Mouse (Mus musculus) hindbrain, postnatal 0 days (tissue): Measurements from ENCODE around the gene Sun3. TPM values are rescaled to one million over a fixed set of nuclear protein-coding genes. Genes with fewer than 3 reads are reported as not detected.

ENCODE experiments used
- ATAC-seq: fragments of 200-750 bp; cut with Nextera tagmentation; 2 replicates; pipeline ENCODE4 v1.8.0; 2017; ENCODE audit warnings: mild to moderate bottlenecking, moderate TSS enrichment, moderate library complexity
- DNase-seq: peaks from one replicate; pipeline ENCODE4 v3.0.0-alpha.2; 2015; ENCODE audit warnings: low spot score
- H3K27ac ChIP-seq: fragments of 300-500 bp; sonication (generic); 2 replicates; pipeline ENCODE4 v1.5.1; 2014; ENCODE audit warnings: mild to moderate bottlenecking
- H3K27me3 ChIP-seq: fragments of 300-500 bp; sonication (generic); 2 replicates; pipeline ENCODE4 v1.6.1; 2014; ENCODE audit warnings: low read length, mixed read lengths; ENCODE audit not compliant: insufficient read depth
- H3K36me3 ChIP-seq: fragments of 300-500 bp; sonication (generic); 2 replicates; pipeline ENCODE4 v1.6.1; 2014; ENCODE audit warnings: low read length, mixed read lengths; ENCODE audit not compliant: insufficient read depth
- H3K4me1 ChIP-seq: fragments of 300-500 bp; sonication (generic); 2 replicates; pipeline ENCODE4 v1.6.1; 2014; ENCODE audit warnings: antibody characterized with exemption, low read length, mixed read lengths; ENCODE audit not compliant: insufficient read depth
- H3K4me2 ChIP-seq: fragments of 300-500 bp; sonication (generic); 2 replicates; pipeline ENCODE4 v1.6.1; 2014; ENCODE audit warnings: low read depth, mild to moderate bottlenecking, low read length, moderate library complexity, mixed read lengths
- H3K4me3 ChIP-seq: fragments of 300-500 bp; sonication (generic); 2 replicates; pipeline ENCODE4 v1.5.1; 2014; ENCODE audit warnings: low read length
- H3K9ac ChIP-seq: fragments of 300-500 bp; sonication (generic); replicated peaks from 2 replicates; pipeline ENCODE4 v1.6.1; 2014; ENCODE audit warnings: mild to moderate bottlenecking, low read length, moderate library complexity, mixed read lengths
- H3K9me3 ChIP-seq: fragments of 300-500 bp; sonication (generic); 2 replicates; pipeline ENCODE4 v1.6.1; 2016; ENCODE audit warnings: low read length, mixed read lengths
- CTCF ChIP-seq: IDR thresholded peaks from 2 replicates; pipeline ENCODE4 v1.5.1; 2016; ENCODE audit warnings: antibody characterized with exemption, control low read depth, low read depth
- WGBS: fragments of 180-500 bp; shearing (Covaris S2); extraction: QIAGEN DNeasy Blood & Tissue Kit; methylation state at CpG from one replicate; pipeline ENCODE4 v1.1.7; 2014; 5-methylcytosine and 5-hydroxymethylcytosine counted together
- polyA plus RNA-seq: library from polyadenylated mRNA; unstranded; fragments of >200 nt; fragmentation: Nextera tagmentation; extraction: Ambion mirVana; gene quantifications from 2 replicates; pipeline ENCODE4 v1.2.1, GENCODE M21; 2015
- total RNA-seq: library from RNA; depleted of rRNA; stranded (reverse); fragments of >200 nt; gene quantifications from 2 replicates; pipeline ENCODE4 v1.2.3, GENCODE M21; 2014

Sun3 gene
- total and polyA plus RNA-seq, 2 experiments from 2014 or later = 0.29 TPM; not detected in 1

DNA sequence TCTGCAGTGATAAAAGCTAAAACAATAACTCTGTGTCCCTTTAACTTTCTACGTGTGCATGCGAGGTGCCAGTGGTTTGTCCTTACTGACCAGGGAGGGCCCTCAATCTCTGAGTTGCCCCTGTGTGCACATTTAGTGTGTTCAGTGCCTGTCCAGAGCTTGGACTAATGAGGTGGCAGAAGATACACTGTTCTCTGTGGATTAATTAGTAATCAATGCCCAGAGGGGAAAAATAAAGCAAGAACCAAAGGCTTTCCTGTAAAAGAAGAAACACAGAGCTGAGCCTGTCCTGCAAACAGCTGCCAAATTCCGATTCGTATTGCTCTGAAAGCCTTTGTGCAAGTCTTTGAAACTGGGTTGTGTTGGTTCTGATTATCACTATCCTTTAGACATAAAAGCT is 1.4 kb upstream of the Sun3 start:
- no peak for ATAC-seq
- peaks cover 6% of the 10 kb centered on the region; the same call in 1 of the 2 replicates for H3K4me1 ChIP-seq
- H3K27ac ChIP-seq = no peak overlapping the region
- no peaks in the 10 kb centered on the region for H3K27me3 ChIP-seq
- H3K9ac ChIP-seq = no peak overlapping the region
- no peaks in the 10 kb centered on the region for H3K36me3 ChIP-seq
- H3K4me3 ChIP-seq = no peak overlapping the region
- no peak overlapping the region for H3K4me2 ChIP-seq
- WGBS = 71% methylated on average over 4 of the region's 4 CpGs
- no peak for TF ChIP-seq CTCF
- H3K9me3 ChIP-seq = no peaks in the 10 kb centered on the region
- no peak for DNase-seq

GRCm38 (mm10) chr11:9048011-9048702 is 634 bp downstream of the Sun3 start, which contains the start of gene Gm11992:
TSS of gene Gm11992 (plus strand) at chr11:9048594.
- Histone ChIP-seq H3K4me2 (peak within 1 kb of the TSS; percentile 97), H3K4me3 (peak within 1 kb of the TSS; percentile 50), H3K9me3 (no peaks in the 10 kb centered on the region), H3K36me3 (no peaks in the 10 kb centered on the region), H3K27ac (no peak within 1 kb of the TSS), H3K9ac (no peak within 1 kb of the TSS; the same call in 1 of the 2 replicates), H3K4me1 (peaks cover 6% of the 10 kb centered on the region; the same call in 1 of the 2 replicates), H3K27me3 (no peaks in the 10 kb centered on the region)
- peak; percentile 94 for DNase-seq
- TF ChIP-seq CTCF = no peak
- peak; percentile 100 for ATAC-seq
- WGBS = 4% methylated on average over 21 of the region's 21 CpGs

- no peak overlapping the region for H3K4me3 ChIP-seq
- no peaks in the 10 kb centered on the region for H3K27me3 ChIP-seq
- no peak overlapping the region for H3K27ac ChIP-seq
- H3K4me2 ChIP-seq = no peak overlapping the region
- no peak for TF ChIP-seq CTCF
- no peaks in the 10 kb centered on the region for H3K9me3 ChIP-seq
- no peak overlapping the region for H3K9ac ChIP-seq
- ATAC-seq (no peak), DNase-seq (no peak)
- 75% methylated on average over 5 of the region's 5 CpGs for WGBS
- H3K36me3 ChIP-seq = no peaks in the 10 kb centered on the region
- peaks cover 6% of the 10 kb centered on the region; the same call in 1 of the 2 replicates for H3K4me1 ChIP-seq
Measured at GRCm38 (mm10) chr11:9047044-9047443, 1.7 kb downstream of the Sun3 start.

DNA sequence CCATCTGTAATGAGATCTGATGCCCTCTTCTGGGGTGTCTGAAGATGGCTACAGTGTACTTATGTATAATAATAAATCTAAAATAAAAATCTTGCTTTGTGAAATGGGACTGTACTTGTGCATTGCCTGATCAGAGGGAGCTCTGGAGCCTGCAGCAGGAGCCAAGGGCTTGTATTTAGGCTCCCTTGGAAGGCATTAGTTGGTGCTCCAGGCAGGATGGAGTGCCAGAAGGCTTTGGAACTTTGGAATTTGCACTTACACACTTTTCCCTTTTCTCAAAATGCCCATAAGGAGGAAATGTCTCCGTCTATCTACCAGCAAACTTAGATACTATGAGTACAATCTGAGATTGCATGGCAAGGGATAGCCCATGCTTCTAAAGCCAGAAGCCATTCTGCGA is 2.2 kb downstream of the Sun3 start:
- WGBS = 98% methylated on average over 2 of the region's 2 CpGs
- TF ChIP-seq CTCF = no peak

GRCm38 (mm10) chr11:9031530-9031929 is 17.3 kb downstream of the Sun3 start:
- H3K27ac ChIP-seq = no peak overlapping the region
- no peak overlapping the region for H3K9ac ChIP-seq
- H3K9me3 ChIP-seq = no peaks in the 10 kb centered on the region
- no peak overlapping the region for H3K4me2 ChIP-seq
- no peaks in the 10 kb centered on the region for H3K36me3 ChIP-seq
- H3K4me3 ChIP-seq = no peak overlapping the region
- DNase-seq (no peak), ATAC-seq (no peak)
- TF ChIP-seq CTCF = no peak
- no peaks in the 10 kb centered on the region for H3K27me3 ChIP-seq
- no peaks in the 10 kb centered on the region for H3K4me1 ChIP-seq
- 89% methylated on average over 2 of the region's 2 CpGs for WGBS

More for the DNA sequence above, 2.2 kb downstream of the Sun3 start:
- ATAC-seq (no peak), DNase-seq (no peak)
- peaks cover 6% of the 10 kb centered on the region; the same call in 1 of the 2 replicates for H3K4me1 ChIP-seq
- H3K36me3 ChIP-seq = no peaks in the 10 kb centered on the region
- H3K4me2 ChIP-seq = no peak overlapping the region
- no peaks in the 10 kb centered on the region for H3K9me3 ChIP-seq
- no peak overlapping the region for H3K9ac ChIP-seq
- no peak overlapping the region for H3K4me3 ChIP-seq
- H3K27ac ChIP-seq = no peak overlapping the region
- H3K27me3 ChIP-seq = no peaks in the 10 kb centered on the region

DNA sequence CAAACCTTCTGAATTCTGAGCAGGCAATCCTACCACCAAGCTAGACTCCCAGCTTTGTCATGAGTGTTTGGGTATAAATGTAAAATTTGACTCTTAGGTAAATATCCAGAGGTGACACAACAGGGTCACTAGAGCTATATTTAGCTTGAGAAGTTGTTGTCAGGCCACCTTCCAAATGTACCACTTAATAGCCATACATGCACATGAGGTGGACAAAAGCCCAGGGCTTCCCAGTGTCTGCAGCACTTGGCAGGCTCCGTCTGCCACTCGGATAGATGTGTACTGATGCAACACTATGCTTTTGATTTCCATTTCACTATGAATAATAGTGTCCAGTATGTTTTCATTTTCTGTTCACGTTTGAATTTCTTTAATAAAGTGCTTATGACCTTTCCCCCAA is 23.6 kb downstream of the Sun3 start:
- H3K27me3 ChIP-seq = no peaks in the 10 kb centered on the region
- H3K4me1 ChIP-seq = no peaks in the 10 kb centered on the region
- TF ChIP-seq CTCF = no peak
- H3K9ac ChIP-seq = no peak overlapping the region
- no peaks in the 10 kb centered on the region for H3K9me3 ChIP-seq
- no peak for DNase-seq
- no peaks in the 10 kb centered on the region for H3K36me3 ChIP-seq
- H3K27ac ChIP-seq = no peak overlapping the region
- H3K4me2 ChIP-seq = no peak overlapping the region
- WGBS = 65% methylated on average over 3 of the region's 3 CpGs
- no peak overlapping the region for H3K4me3 ChIP-seq
- ATAC-seq = no peak

- WGBS = 81% methylated on average over 7 of the region's 7 CpGs
- Histone ChIP-seq H3K36me3 (no peaks in the 10 kb centered on the region), H3K9ac (no peak overlapping the region), H3K9me3 (no peaks in the 10 kb centered on the region), H3K4me3 (no peak overlapping the region), H3K4me1 (no peaks in the 10 kb centered on the region), H3K4me2 (no peak overlapping the region), H3K27me3 (no peaks in the 10 kb centered on the region), H3K27ac (no peak overlapping the region)
- no peak for TF ChIP-seq CTCF
- DNase-seq (no peak), ATAC-seq (no peak)
Measured at GRCm38 (mm10) chr11:9024782-9025181, 24.0 kb downstream of the Sun3 start.
